Mouse (Mus musculus) MEL (cell line): Measurements from ENCODE around the gene Tmeff1. TPM values are rescaled to one million over a fixed set of nuclear protein-coding genes. Genes with fewer than 3 reads are reported as not detected.

Experiments
- DNase-seq: peaks from one replicate; pipeline ENCODE4 v3.0.0; 2011; ENCODE audit warnings: low read depth, low spot score
- H3K27ac ChIP-seq: 2 replicates; pipeline ENCODE4 v1.5.1; 2012; ENCODE audit warnings: low read depth, mild to moderate bottlenecking, control low read depth, low read length, moderate library complexity; ENCODE audit not compliant: control insufficient read depth
- H3K27me3 ChIP-seq, 2 experiments: fragments of 150-350 bp in 1 of 2; sonication (generic) in 1 of 2; 2 replicates each; pipeline ENCODE4 v1.6.1; 2012; ENCODE audit warnings: low read length in 2 of 2, mild to moderate bottlenecking in 2 of 2, improper control_type of control experiment in 1 of 2, moderate library complexity in 1 of 2; ENCODE audit not compliant: insufficient read depth in 2 of 2, control insufficient read depth in 1 of 2
- H3K36me3 ChIP-seq, 2 experiments: 2 replicates each; pipeline ENCODE4 v1.6.1; 2012 to 2014; ENCODE audit warnings: low read length in 2 of 2, improper control_type of control experiment in 1 of 2, inconsistent platforms in 1 of 2, mild to moderate bottlenecking in 1 of 2; ENCODE audit not compliant: insufficient read depth in 2 of 2, control insufficient read depth in 1 of 2
- H3K4me1 ChIP-seq, 2 experiments: fragments of 150-350 bp in 1 of 2; sonication (generic) in 1 of 2; 2 replicates each; pipeline ENCODE4 v1.6.1; 2012; ENCODE audit warnings: low read length in 2 of 2, improper control_type of control experiment in 1 of 2, mild to moderate bottlenecking in 1 of 2; ENCODE audit not compliant: insufficient read depth in 2 of 2, control insufficient read depth in 1 of 2
- H3K4me3 ChIP-seq, 2 experiments: fragments of 150-350 bp in 1 of 2; sonication (generic) in 1 of 2; 2 replicates each; pipeline ENCODE4 v1.5.1; 2012; ENCODE audit warnings: low read depth in 2 of 2, low read length in 2 of 2, mild to moderate bottlenecking in 2 of 2, moderate library complexity in 2 of 2, control low read depth in 1 of 2, improper control_type of control experiment in 1 of 2; ENCODE audit not compliant: control insufficient read depth in 1 of 2, insufficient read depth in 1 of 2
- H3K79me2 ChIP-seq: 2 replicates; pipeline ENCODE4 v1.6.1; 2012; ENCODE audit warnings: mild to moderate bottlenecking, low read length, moderate library complexity; ENCODE audit not compliant: control insufficient read depth, poor library complexity, insufficient read depth
- H3K9ac ChIP-seq: 2 replicates; pipeline ENCODE4 v1.6.1; 2012; ENCODE audit warnings: low read depth, mild to moderate bottlenecking, control low read depth, low read length, moderate library complexity; ENCODE audit not compliant: control insufficient read depth, poor library complexity, severe bottlenecking
- H3K9me3 ChIP-seq: fragments of 150-350 bp; sonication (generic); replicated peaks from 2 replicates; pipeline ENCODE4 v1.6.1; 2012; ENCODE audit warnings: mild to moderate bottlenecking, low read length, improper control_type of control experiment, moderate library complexity; ENCODE audit not compliant: insufficient read depth
- CHD2 ChIP-seq: IDR thresholded peaks from 2 replicates; pipeline ENCODE4 v1.6.1; 2011; ENCODE audit warnings: low read length, improper control_type of control experiment
- CTCF ChIP-seq, 3 experiments: IDR thresholded peaks in 2 of 3; conservative IDR thresholded peaks in 1 of 3; 2 replicates each; pipeline ENCODE4 v1.5.1; 2011 to 2012; ENCODE audit warnings: low read length in 3 of 3, low read depth in 2 of 3, mild to moderate bottlenecking in 2 of 3, improper control_type of control experiment in 1 of 3, inconsistent platforms in 1 of 3, mixed read lengths in 1 of 3, moderate library complexity in 1 of 3; ENCODE audit not compliant: control insufficient read depth in 1 of 3, insufficient read depth in 1 of 3, poor library complexity in 1 of 3, severe bottlenecking in 1 of 3
- GATA1 ChIP-seq: IDR thresholded peaks from 2 replicates; pipeline ENCODE4 v1.6.1; 2011; ENCODE audit warnings: low read depth, low read length, improper control_type of control experiment
- HCFC1 ChIP-seq: IDR thresholded peaks from 2 replicates; pipeline ENCODE4 v1.6.1; 2012; ENCODE audit warnings: low read depth, mild to moderate bottlenecking, inconsistent platforms, low read length, improper control_type of control experiment, moderate library complexity
- KAT2A ChIP-seq: conservative IDR thresholded peaks from 2 replicates; pipeline ENCODE4 v1.6.1; 2012; ENCODE audit warnings: low read depth, low read length, improper control_type of control experiment, inconsistent platforms
- MAZ ChIP-seq: IDR thresholded peaks from 2 replicates; pipeline ENCODE4 v1.6.1; 2012; ENCODE audit warnings: low read depth, mild to moderate bottlenecking, inconsistent platforms, low read length, improper control_type of control experiment
- MXI1 ChIP-seq: IDR thresholded peaks from 2 replicates; pipeline ENCODE4 v1.6.1; 2011; ENCODE audit warnings: mild to moderate bottlenecking, low read depth, low read length, improper control_type of control experiment
- MYB ChIP-seq: IDR thresholded peaks from 2 replicates; pipeline ENCODE4 v1.6.1; 2011; ENCODE audit warnings: mild to moderate bottlenecking, low read depth, low read length, improper control_type of control experiment
- NELFE ChIP-seq: IDR thresholded peaks from 2 replicates; pipeline ENCODE4 v1.6.1; 2011; ENCODE audit warnings: low read depth, low read length, improper control_type of control experiment
- NRF1 ChIP-seq: IDR thresholded peaks from 2 replicates; pipeline ENCODE4 v1.6.1; 2014; ENCODE audit warnings: low read depth, mild to moderate bottlenecking, inconsistent platforms, low read length, improper control_type of control experiment, moderate library complexity; ENCODE audit not compliant: poor library complexity, insufficient read depth, severe bottlenecking
- POLR2AphosphoS2 ChIP-seq: IDR thresholded peaks from 2 replicates; pipeline ENCODE4 v1.6.1; 2011; ENCODE audit warnings: low read length, improper control_type of control experiment
- RAD21 ChIP-seq: IDR thresholded peaks from 2 replicates; pipeline ENCODE4 v1.6.1; 2011; ENCODE audit warnings: mild to moderate bottlenecking, low read depth, low read length, improper control_type of control experiment
- SMC3 ChIP-seq: IDR thresholded peaks from 2 replicates; pipeline ENCODE4 v1.6.1; 2011; ENCODE audit warnings: low read depth, low read length, improper control_type of control experiment
- USF1 ChIP-seq: IDR thresholded peaks from 2 replicates; pipeline ENCODE4 v1.6.1; 2014; ENCODE audit warnings: low read depth, mild to moderate bottlenecking, inconsistent platforms, low read length, improper control_type of control experiment, moderate library complexity
- USF2 ChIP-seq, 2 experiments: IDR thresholded peaks; 2 replicates each; pipeline ENCODE4 v1.6.1; 2011 to 2012; ENCODE audit warnings: improper control_type of control experiment in 2 of 2, low read length in 2 of 2, borderline replicate concordance in 1 of 2, inconsistent platforms in 1 of 2, low read depth in 1 of 2, mild to moderate bottlenecking in 1 of 2; ENCODE audit not compliant: insufficient read depth in 1 of 2
- ZC3H11A ChIP-seq: IDR thresholded peaks from 2 replicates; pipeline ENCODE4 v1.6.1; 2012; ENCODE audit warnings: low read depth, mild to moderate bottlenecking, inconsistent platforms, low read length, improper control_type of control experiment
- ZKSCAN1 ChIP-seq: IDR thresholded peaks from 2 replicates; pipeline ENCODE4 v1.6.1; 2012; ENCODE audit warnings: low read depth, mild to moderate bottlenecking, inconsistent platforms, low read length, improper control_type of control experiment, moderate library complexity
- ZMIZ1 ChIP-seq: IDR thresholded peaks from 2 replicates; pipeline ENCODE4 v1.6.1; 2012; ENCODE audit warnings: low read depth, mild to moderate bottlenecking, inconsistent platforms, low read length, improper control_type of control experiment, moderate library complexity
- polyA plus RNA-seq, 2 experiments: library from polyadenylated mRNA; stranded (reverse) in 1 of 2; unstranded in 1 of 2; fragments of >175 nt in 1 of 2; fragments of >200 nt in 1 of 2; gene quantifications; 2 replicates each; pipeline versions ENCODE4 v1.2.1 to v1.2.4; 2012; ENCODE audit warnings: low replicate concordance in 2 of 2, low read depth in 1 of 2; ENCODE audit not compliant: insufficient read length in 2 of 2, insufficient read depth in 1 of 2, missing spikeins in 1 of 2
- total RNA-seq: library from RNA; depleted of rRNA; stranded (reverse); fragments of 300-350 nt; gene quantifications from 2 replicates; pipeline ENCODE4 v1.2.3, GENCODE M21; 2012

Tmeff1 gene
- total and polyA plus RNA-seq, 3 experiments, result not detected

GRCm38 (mm10) chr4:48691793-48692437, 106.9 kb downstream of the Tmeff1 start:
- TF ChIP-seq USF1 (no peak), MXI1 (no peak), NELFE (no peak), MYB (no peak), SMC3 (peak; percentile 69), CTCF (IDR thresholded peaks at IDR 0.05 in 2 of 3, conservative IDR thresholded peaks at IDR 0.05 in 1 of 3; ENCODE audit: control insufficient read depth in 1 of 3, insufficient read depth in 1 of 3, low read depth in 2 of 3, low read length in 3 of 3, poor library complexity in 1 of 3, severe bottlenecking in 1 of 3) (peak; percentile 60 to 71 (median 69)), GATA1 (peak; percentile 9; the same call in 1 of the 2 replicates), NRF1 (no peak), ZMIZ1 (no peak), MAZ (no peak), RAD21 (peak; percentile 59), HCFC1 (no peak), ZKSCAN1 (no peak), ZC3H11A (peak; percentile 25; the same call in 1 of the 2 replicates), POLR2AphosphoS2 (no peak)
- Histone ChIP-seq H3K4me1 (no peaks in the 10 kb centered on the region), H3K9ac (no peak overlapping the region), H3K27ac (no peak overlapping the region), H3K27me3 (no peaks in the 10 kb centered on the region), H3K9me3 (no peaks in the 10 kb centered on the region), H3K4me3 (no peak overlapping the region), H3K36me3 (no peaks in the 10 kb centered on the region), H3K79me2 (no peaks in the 10 kb centered on the region)
- DNase-seq, result peak; percentile 60

GRCm38 (mm10) chr4:48692736-48693292, 107.8 kb downstream of the Tmeff1 start:
- H3K4me1 ChIP-seq, result no peaks in the 10 kb centered on the region
- H3K36me3 ChIP-seq, result no peaks in the 10 kb centered on the region
- no peak for TF ChIP-seq HCFC1
- no peak for TF ChIP-seq CHD2
- no peak for TF ChIP-seq KAT2A
- TF ChIP-seq USF2 (IDR thresholded peaks at IDR 0.05; ENCODE audit: borderline replicate concordance in 1 of 2, insufficient read depth in 1 of 2, low read depth in 1 of 2, low read length in 2 of 2), result no peak
- TF ChIP-seq, all 39 proteins: peak for 0
- Histone ChIP-seq H3K9ac (no peak overlapping the region), H3K79me2 (no peaks in the 10 kb centered on the region), H3K4me3 (no peak overlapping the region), H3K27ac (no peak overlapping the region), H3K27me3 (no peaks in the 10 kb centered on the region), H3K9me3 (no peaks in the 10 kb centered on the region)
- no peak for DNase-seq
